Mouse (Mus musculus): ENCODE data around the gene Il17rd.
A peak's percentile ranks its signal among the peaks of the same experiment; 100 is the strongest.

The Il17rd gene

DNA sequence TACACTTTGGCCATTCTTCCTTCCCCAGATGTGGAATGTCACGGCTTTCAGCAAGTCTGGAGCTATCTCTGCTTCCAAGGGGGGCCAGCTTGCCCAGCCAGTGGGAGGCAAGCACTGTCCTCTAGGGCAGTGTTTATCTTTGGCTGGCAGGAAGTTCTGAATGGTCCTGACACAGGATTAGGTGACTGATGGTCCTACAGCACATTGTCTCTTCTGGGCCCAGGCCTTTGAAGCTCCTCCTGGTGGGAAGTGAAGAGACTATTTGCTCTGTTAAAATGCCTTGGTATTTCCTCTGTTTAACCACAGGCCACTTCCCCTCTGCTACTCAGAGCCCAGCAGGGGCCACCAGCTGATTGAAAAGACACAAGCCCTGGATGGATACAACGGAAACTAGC is 6.2 kb downstream of the Il17rd start:
- DNase-seq (ENCODE audit: low spot score): peak; percentile 49

DNA sequence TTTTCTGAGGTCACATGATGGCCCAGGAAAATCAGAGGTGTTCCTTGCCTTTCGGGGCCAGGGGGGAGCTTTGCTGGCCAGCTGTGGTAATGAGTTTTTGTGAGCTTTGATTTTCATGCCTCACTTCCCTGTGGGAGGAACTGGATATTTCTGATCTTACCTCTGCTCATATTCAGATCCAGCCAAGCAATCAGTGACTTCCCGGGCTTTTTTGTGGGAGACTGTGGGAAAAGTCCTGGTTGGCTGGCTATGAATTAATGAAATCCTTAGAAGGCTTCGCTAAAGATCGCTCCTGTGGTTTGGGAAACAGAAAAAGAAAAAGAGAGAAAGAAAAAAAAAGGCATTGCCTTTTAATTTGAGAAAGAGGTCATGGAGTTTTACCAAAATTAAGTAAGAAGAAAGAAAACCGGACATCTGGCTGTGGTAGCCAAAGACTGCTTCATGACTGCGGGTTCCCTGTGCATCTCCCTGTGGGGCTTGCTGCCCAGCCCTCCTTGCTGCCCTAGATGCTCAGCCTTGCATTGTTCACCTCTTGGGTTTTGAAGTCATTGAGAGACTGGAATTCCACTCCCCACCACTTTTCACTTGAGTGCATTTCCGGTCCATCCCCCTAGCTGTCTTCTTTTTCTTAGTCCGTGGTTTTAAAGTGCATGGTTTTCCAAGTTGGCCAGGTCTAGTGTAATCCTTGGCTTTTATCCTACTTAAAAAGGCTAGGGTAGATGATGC is 9.7 kb downstream of the Il17rd start:
- DNase-seq (ENCODE audit: low spot score): no peak

DNA sequence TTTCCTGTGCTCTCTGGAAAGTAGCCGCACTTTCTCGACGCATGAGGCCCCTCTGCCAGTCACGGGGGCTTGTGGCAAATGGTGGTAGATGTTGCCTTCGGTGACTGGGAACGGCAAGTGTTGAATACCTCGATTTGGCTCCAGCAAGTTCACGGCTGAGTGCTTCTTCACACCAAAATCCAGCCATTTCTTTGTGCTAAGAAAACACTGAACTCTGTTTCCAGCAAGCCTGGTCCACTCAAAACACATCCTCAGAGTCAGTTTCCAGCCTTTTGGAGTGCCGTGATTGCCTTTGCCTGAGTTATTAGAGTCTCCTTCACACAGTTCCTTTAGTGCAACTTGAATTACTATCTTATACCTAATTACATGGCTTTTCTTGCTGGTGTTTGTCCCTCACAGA is 11.3 kb downstream of the Il17rd start:
- no peak for DNase-seq (ENCODE audit: low spot score)

DNA sequence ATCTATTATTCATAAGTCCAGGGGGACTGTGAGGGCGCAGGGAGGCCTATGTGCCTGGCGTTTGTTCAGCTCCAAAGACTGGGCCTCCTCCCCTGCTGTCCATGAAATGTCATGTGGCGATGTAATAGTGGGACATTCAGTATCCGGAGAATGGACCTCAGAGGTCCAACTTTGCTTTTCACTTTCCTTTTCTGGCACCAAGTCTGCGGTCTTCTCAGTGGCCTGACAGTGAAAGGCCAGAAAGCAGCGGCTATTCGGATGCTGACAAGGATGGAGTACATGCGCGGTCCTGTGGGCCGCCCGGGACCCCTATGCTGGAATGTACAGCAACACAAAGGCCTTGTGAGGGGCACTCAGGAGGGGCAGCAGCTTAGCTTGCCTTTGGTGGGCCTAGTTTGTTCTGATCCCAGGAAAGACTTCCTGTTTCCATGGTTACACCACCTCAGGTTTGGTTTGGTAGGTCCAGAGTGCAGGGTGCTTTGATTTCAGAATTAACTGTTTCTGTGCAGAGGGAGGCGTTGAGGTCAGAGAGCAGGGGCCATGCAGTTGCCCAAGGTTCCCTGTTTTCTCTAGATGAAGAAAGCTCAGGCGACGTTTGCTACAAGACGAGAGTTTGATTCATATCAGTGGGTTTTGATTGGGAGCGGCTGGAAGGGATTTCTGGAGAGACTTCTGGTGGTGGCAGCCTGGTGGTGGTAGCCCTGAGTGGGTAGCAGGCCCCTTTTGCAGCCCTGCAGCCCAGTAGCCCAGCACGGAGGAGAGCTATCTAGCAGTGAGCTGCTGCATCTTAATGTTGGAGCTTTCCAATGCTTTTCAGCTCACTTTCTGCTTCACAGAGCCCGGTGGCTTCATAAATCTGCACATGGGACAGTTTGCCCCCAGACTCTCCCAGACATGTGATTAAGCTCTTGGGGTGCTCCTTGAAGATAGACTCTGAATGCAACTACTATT is 12.1 kb downstream of the Il17rd start:
- DNase-seq (ENCODE audit: low spot score): no peak

DNA sequence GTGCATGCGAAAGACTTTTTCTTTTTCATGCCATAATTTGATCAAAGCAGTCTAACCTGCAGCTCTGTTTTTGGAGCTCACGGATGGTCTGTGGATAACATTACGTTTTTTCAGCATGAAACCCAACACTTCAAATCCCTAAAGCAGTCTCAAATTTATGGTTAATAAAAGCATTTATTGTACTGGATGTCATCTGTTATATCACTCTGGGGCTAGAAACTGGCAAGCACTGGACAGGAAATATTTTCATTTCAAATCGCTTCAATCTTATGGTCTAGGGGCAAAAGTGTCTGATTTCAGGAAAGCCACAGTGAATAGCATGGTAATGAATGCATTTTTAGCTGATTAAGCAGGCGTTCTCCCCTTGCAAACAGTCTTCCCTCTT is 12.8 kb downstream of the Il17rd start:
- no peak for DNase-seq (ENCODE audit: low spot score)

DNA sequence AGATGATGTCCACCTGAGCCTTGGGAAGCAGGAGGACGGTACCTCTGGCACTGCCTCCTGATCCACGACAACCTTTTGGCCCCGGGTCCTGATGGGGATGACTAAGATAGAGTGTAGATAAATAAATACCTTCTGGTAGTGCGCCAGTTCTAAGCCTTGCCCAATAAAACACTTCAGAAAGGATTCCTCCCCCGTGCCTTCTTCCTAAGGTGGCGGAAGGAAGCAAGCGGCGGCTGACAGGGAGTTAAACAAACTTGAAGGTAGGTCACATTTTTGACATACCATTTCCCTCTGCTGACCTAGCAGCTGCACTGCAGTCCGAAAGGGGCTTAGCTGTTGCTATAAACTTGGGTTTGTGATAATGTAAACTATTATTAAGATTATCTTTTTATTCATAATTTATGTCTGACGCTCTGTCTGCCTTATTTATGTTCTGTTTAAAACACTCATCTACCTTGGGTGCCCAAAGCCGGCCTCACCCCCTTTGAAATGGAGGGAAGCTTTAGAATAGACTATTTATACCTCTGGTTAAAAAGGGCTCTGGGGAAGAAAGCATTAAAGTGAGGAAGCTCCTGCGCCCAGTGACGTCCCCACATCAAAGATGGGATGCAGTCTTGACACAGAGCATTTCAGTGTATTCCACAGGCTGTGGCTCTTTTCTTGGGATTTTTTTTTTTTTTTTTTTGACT is 19.9 kb downstream of the Il17rd start:
- no peak for DNase-seq (ENCODE audit: low spot score)

DNA sequence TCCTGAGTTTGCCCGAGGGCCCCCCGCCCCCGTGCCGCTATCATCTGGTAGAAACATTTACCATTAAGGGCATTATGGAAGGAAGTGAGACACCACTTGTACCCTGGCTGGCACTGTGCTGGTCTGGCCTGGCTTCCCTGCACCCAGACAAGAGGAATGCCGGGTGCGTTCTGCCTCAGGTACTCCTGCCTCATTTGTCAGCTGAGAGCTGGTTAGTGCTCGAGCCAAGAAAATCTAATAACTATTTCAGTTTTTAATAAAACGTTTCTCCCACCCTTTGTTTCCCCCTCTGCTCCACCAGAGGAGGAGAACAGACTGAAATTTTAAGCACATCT is 20.4 kb downstream of the Il17rd start:
- DNase-seq (ENCODE audit: low spot score): no peak

DNA sequence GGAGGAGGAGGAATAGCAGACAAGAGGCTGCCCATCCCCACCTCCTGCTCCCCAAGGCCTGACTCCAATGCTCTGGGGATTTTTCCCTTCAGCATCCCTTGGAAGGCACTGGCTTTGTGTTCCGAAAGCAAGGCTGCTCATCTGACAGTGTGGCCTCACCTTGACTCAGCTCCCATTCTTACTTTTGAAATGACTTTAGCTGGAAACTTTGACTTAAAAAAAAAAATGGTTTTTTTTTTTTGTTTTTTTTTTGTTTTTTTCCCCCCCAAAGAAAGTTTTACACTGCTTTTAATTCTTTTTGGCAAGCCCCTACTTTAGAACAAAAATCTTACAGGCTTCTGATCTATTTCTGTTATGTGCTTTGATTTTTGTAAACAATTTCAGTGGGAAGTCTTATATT is 24.6 kb downstream of the Il17rd start:
- no peak for DNase-seq (ENCODE audit: low spot score)

DNA sequence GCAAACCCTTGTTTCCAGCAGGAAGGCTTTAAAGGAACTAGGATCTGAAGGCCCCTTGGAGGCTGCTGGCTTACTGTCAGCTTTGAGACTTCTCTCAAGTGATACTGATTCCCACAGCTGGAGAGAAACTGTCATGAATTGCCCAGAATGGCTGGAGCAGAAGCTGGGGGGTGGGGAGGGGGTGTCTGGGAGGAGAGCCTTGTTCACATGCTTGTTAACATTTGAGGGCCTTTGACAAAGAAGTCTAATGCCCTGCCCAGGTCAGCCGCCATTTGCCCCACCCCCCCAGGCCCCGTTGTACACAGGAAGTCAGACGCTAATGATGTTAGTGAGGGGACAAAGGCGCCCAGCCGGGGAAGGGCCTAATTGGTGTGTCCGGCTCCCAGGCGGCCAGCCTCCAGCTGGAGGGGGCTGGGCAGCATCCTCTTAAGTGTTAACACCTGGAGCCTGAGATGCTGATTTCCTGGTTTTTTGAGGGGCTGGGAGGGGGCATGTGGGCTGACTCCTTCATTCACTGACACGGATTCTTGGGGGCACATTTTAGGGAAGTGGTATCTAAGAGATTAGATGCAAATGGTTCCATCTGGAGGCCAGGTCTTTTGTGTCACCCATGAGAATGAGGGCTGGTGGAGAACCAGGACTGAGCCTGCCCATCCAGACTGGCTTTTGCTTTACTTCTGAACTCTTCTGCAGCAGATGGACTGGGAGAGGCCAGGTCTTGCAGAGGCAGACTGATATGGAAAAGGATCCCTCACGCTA is 27.6 kb downstream of the Il17rd start:
- DNase-seq (ENCODE audit: low spot score): no peak

DNA sequence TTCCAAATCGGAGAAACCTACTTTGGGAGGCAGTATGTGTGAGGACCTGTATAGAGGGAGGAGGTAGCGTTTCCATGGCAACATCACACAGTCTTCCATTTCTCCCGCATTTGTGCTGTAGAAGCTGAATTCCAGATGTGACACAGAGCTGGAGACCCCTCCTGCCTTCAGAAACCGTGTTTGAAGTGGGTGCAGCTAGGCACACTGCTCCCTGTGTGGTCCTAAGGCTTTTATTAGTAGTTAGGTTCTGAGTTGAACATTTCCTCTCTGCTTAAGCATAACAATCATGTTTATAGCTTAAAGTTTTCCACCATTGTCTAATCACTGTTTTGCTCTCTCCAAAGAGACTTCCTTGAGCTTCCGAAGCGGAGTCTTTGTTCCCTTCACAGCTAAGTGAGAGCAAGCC is 29.1 kb downstream of the Il17rd start:
- DNase-seq (ENCODE audit: low spot score): no peak

DNA sequence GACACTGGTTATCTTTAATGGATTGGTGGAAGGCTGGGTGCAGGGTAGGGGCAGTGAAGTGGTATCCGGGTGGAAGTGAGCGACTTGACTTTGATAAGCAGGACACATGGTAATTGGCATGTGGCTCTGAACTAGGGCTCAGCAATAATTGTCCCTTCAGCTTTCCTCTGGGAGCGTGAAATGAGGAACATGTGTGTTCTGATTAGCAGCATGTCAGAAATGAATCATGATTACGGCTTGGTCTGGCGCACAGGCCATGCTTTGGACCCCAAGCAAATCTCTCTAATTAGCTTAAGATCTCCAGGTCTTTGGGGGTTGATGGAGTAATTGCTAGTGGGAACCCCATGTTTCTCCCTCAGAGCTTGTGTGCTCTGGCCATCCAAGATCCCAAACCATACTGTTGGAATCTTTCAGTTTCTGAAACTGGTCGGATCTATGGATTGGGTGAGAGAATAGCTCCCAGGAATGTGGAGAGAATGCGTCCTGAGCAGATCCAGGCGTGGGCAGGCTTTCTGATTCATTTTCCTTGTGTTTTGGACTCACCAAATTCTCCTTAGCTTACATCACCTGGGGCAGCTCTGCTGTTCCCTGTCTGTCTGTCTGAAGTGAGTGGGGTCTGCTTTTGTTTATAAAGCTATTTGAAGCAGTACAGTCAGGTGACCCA is 30.8 kb downstream of the Il17rd start:
- no peak for DNase-seq (ENCODE audit: low spot score)

DNA sequence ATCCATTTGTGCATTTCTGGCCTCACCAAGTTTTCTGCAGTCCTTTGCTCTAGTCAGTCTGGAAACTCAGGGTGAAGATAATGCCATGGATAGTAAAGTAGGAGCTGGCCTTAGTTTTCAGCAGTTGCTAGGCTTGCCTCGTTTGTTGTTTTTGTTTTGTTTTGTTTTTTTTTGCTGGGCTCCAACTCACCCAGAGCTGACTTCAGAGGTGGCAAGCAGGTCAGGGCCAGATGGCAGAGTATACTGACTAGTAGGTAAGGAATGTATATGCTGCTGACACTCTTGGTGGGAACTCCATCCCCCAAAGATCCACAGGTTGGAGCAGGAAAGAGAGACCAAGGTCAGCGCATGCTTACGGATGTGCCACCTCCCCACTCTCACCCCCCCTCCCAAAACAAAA is 31.4 kb downstream of the Il17rd start:
- no peak for DNase-seq (ENCODE audit: low spot score)

DNA sequence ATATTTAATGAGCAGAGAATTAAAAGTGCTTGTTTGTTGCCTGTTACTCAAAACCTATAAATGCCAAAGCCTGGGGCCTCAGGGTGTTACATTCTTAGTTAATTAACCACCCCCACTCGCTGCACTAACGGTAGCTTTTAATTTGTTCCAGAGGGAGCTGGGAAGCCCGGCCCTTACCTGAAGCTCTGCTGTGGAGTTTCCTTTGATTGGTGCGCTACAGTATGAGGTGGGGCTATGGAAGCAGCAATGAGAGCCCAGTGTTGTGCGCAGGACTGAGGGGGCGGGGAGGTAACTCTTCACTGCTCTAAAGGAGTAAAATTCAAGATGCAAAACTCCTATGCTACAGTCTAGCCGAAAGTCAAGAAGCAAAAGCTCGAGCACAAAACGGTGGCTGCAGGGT is 32.0 kb downstream of the Il17rd start:
- no peak for DNase-seq (ENCODE audit: low spot score)

DNA sequence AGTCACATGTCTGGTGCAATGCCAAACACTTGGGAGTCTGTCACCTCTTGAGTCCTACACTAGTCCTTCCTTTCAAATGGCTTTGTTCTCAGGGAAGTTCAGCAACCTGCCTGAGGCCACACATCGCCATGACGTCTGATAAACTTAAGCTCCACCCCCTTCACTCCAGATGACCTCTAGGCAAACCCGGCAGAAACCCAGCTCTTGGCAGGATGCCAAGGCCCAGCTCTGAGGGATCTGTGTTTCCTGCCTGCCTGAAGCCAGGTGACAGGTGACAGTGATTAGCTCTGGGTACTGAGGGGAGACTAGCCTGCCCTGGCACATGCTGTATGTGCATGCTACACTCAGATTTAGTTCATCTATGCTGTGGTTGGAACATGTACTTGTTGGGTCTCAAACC is 33.2 kb downstream of the Il17rd start:
- DNase-seq (ENCODE audit: low spot score): peak; percentile 10

DNA sequence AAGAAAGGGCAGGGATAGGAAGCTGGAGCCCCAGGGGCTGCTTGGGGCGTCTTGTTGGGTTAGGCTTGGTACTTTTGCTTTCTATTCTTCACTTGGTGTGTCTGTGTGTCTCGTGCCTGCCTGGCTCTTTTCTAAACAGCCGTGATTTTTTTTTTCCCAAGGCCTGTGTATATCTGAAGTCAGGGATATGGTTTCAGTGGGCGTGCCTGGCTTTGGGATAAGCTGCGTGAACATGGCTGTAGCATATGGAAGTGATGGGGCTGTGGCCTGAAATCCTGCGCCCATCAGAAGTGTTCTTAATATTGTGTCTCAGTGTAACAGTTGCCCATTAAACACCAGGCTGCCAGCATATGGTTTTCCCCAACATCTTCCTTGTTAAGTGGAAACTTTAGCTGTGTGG is 36.3 kb downstream of the Il17rd start:
- no peak for DNase-seq (ENCODE audit: low spot score)

DNA sequence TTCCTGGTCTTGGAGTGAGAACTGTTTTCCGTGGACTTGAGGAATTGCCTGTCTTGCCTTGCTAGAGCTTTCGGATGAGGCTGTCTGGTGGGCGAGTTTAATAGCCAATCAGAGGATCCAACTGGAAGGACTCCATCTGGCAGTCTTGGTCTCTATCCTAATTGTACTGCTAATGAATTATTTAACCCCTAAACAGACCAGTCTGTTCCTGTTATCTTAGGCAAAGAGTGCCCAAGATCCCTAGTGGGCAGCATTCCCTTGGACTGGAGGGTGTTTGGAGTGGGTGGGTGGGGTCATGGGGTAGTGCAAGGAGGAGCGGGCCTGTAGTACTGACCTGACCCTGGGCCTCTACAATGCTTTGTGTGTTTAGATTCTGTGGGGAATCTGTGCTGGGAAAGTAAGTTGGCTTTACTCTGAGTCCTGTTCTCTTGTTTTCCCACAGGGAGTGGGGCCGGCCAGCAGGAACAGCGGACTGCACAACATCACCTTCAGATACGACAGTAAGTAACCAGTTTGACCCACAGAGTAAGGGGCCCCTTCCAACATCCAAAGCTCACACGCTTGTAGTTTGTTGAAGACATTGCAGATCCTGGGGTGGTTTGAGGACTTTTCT is 37.3 kb downstream of the Il17rd start:
- no peak for DNase-seq (ENCODE audit: low spot score)

DNA sequence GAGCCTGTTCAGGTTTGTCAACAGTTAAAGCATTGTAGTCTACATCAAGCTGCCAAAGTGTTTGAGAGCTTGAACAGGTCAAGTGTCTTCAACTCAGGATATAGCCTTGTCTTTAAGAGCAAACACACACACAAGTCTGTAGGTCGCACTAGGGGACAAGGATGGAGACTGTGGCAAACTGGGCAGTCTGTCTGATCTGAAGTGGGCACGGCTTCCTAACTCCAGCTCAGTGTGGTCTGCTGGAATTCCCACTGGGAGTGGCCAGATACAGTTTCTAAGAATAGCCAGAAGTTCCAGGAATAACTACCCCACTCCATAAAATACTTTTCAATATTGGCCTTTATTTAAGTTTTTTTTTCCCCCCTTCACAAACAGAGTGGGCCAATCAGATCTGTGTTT is 37.8 kb downstream of the Il17rd start:
- DNase-seq (ENCODE audit: low spot score): no peak

DNA sequence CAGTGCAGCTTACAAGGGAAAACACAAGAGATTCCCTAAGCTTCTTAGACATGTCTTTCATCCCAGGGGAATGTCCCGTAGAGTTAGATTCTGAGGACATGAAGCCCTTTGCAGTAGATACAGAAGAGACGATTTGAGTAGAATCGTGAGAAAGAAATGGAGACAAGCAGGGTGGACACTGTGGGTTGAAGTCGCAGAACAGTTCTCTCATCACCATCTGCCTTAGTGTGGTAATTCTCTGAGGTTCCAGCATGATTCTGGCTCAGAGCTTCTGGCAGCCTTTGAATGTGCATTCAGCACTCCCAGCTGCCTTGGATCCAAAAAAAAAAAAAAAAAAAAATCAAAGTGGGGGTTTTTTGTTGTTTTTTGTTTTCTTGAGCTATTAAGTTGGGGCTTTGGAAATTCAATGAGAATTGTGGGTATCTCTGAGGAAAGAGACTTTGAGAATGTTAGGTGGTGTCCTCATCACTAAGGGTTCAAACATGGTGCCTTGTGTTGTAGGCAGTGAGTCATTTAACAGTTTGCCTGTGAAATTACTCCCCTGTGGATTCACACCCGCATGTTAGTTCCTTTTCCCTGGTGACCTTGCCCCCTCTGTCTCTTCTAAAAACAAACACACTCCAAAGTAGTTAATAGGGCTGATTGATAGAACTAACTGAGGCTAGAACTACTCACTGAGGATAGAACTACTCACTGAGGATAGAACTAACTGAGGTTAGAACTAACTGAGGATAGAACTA is 43.0 kb downstream of the Il17rd start:
- no peak for DNase-seq (ENCODE audit: low spot score)

DNA sequence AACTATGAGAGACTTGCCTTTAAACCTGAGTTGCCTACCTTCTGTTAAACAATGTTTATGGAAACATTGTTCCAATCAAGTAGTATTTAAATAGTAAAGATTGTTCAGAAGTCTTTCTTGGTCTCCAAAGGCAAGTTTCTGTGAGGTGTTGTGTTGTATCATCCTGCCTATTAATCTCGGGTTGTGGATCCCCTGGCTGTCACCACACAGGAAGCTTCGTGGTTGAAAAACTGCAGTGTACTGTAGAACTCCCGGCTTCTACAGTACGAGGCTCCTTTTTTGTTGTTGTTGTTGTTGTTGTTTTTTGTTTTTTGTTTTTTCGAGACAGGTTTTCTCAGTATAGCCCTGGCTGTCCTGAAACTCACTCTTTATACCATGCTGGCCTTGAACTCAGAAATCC is 46.7 kb downstream of the Il17rd start:
- DNase-seq (ENCODE audit: low spot score): no peak

DNA sequence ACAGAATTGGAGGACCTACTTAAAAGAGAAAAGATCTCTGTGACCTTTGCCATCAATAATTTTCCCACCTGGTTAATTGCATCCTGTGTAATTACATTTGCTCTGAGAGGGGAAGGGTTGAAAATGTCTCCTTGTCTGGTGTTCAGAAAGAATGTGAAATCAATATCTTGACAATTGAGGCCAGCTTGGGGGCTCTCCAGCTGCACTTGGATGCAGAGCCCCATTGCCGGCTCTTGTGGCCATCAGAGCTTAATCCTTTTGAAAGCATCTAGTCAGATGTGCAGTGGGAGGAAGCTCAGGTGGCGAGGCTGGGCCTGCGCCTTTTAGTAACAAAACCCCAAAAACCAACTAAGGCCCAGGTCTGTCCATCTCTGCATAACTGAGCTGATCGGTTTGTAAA is 47.3 kb downstream of the Il17rd start:
- no peak for DNase-seq (ENCODE audit: low spot score)

DNA sequence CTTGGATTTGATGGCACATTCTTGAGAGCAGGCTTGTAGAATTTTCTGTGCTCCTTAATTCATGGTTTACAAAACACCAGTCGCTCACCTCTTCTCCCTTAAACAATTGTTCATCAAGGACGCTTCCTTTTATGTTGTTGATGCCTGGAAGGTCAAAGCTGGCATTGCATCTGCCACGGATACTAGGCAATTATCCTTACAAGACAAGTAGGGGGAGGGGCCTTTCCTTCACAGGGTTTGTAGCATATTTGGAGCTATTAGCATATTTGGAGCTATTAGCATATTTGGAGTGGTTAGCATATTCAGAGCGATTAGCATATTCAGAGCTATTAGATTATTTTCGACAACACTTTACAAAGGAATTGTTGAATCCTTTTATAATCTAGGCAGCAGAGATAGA is 55.5 kb downstream of the Il17rd start:
- DNase-seq (ENCODE audit: low spot score): no peak
